Mouse (Mus musculus) cerebellum, adult (tissue): ENCODE results near the gene Olfr133.
"Not testable (repeated sequence)": the region's sequence is repeated elsewhere in the genome, so short reads cannot be mapped to it uniquely, and the experiment has no call there.

Experiments
- ATAC-seq: cut with Nextera tagmentation; 2 replicates; pipeline ENCODE4 v1.9.2; 2017; ENCODE audit warnings: mild to moderate bottlenecking, moderate library complexity, mixed read lengths; ENCODE audit not compliant: insufficient number of reproducible peaks, low FRiP score, low TSS enrichment

The Olfr133 gene

GRCm38 (mm10) chr17:38144981-38145380, at the start of gene Olfr133:
TSS of gene Olfr133 (plus strand) at chr17:38145281.
- ATAC-seq: no peak

GRCm38 (mm10) chr17:38124199-38124598, 20.9 kb upstream of the Olfr133 start:
- ATAC-seq: not testable (repeated sequence)

DNA sequence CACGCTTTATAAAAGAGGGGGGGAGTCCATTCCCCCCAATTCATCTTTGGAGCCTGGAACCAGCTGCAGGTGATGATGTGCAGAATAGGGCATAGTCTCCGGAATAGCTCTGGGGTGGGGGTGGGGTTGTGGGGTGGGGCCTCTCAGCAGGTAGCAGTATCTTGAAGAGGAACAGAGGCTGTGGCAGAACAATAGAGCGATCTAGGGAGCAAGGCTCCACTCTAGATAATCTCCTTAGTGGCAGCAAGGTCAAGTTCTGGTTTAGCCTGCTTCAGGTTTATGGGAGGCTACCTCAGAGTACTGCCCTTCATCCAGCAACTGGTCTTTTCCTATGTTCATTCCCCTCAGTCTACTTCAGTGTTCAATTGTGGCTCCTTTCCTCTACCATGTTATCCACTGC, 19.7 kb upstream of the Olfr133 start:
- not testable (repeated sequence) for ATAC-seq

DNA sequence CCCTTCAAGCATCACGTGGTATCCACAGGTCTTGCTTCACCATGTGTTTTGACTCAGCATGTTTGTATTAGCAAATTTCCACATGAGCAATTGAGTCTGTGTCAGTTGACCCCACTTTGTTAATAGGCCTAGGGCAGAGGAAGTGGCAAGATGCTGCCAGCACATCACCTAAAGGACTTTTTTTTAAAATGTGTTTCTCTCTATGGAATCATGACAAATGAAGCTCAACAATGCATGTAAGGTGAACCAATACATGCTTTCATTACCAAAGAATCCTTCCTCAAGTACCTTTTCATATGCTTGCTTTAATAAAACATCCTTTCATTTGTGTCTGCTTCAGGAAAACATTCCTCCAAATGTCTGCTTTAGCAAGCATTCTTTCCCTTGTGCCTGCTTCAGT, 10.7 kb upstream of the Olfr133 start, which contains the start of gene Olfr132:
Gene Olfr132 (minus strand): TSS at position 101 of the 400 bp plus-strand sequence.
- no peak for ATAC-seq

- ATAC-seq: no peak
These were observed 26.0 kb downstream of the Olfr133 start, which contains the start of gene Olfr134 for GRCm38 (mm10) chr17:38171088-38171487. TSS of gene Olfr134 (plus strand) at chr17:38171388.
